Mouse (Mus musculus): ENCODE data around the gene Mast4. TPM values are rescaled to one million over a fixed set of nuclear protein-coding genes. Genes with fewer than 3 reads are reported as not detected.

Mast4 gene
- polyA plus RNA-seq, 1 experiment from 2014 or later, result 10.1 TPM

DNA sequence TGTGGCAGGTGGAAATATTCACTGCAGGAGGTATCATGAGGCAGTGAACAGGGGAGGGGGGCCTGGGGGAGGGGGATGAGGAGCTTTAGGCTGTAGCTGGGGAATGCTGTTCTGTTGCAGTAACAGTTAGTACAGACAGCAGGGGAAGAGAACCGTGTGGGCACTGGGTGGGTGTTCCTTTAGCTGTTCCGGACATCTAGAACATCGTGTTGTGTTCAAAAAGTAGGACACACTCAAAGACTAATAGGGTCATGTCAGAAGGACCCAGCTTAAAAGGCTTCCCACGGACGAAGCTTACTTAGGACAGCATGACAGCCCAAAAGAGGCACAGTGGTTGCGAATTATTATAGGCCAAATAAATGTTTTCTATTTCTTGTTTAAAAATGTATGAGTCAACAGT lies 393.8 kb downstream of the Mast4 start:
- Histone ChIP-seq H3K9ac (ENCODE audit: low read depth, low read length) (no peak overlapping the region), H3K27me3 (replicated peaks; ENCODE audit: control insufficient read depth, insufficient read depth, low read length) (no peaks in the 10 kb centered on the region), H3K27ac (ENCODE audit: low read depth, low read length) (no peak overlapping the region), H3K36me3 (ENCODE audit: control insufficient read depth, insufficient read depth, low read length) (no peaks in the 10 kb centered on the region), H3K4me1 (replicated peaks; ENCODE audit: control insufficient read depth, insufficient read depth, low read length) (no peaks in the 10 kb centered on the region), H3K4me3 (ENCODE audit: low read depth, low read length) (no peak overlapping the region), H3K9me3 (ENCODE audit: control insufficient read depth, low read length) (no peaks in the 10 kb centered on the region), H3K4me2 (no peak overlapping the region)
- ATAC-seq (replicated peaks; ENCODE audit: low FRiP score) (no peak), DNase-seq (ENCODE audit: low spot score) (no peak)
- WGBS, result 81% methylated on average over 6 of the region's 6 CpGs

DNA sequence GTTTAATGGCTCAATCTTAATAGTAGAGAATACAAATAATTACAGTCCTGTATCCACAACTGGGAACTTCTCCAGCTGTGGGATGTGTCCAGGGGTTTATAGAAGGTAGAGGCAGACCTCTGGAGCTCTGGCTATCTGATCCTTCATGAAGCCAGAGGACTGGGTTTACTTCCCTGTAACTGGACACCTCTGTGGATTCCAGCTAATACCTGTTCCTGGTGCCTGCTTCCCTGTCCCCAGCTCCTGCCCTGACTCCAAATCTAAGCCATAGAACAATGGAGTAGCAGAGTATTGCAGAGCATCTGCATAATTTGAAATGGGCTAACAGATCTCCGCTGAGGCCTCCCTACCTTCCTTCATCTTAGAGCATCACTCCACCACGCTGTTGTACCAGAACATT lies 398.1 kb downstream of the Mast4 start:
- H3K4me3 ChIP-seq (ENCODE audit: low read depth, low read length), result no peak overlapping the region
- no peaks in the 10 kb centered on the region for H3K4me1 ChIP-seq (replicated peaks; ENCODE audit: control insufficient read depth, insufficient read depth, low read length)
- H3K4me2 ChIP-seq, result no peak overlapping the region
- H3K27ac ChIP-seq (ENCODE audit: low read depth, low read length), result no peak overlapping the region
- no peak overlapping the region for H3K9ac ChIP-seq (ENCODE audit: low read depth, low read length)
- 92% methylated on average over 2 of the region's 2 CpGs for WGBS
- DNase-seq (ENCODE audit: low spot score) (no peak), ATAC-seq (replicated peaks; ENCODE audit: low FRiP score) (no peak)
- no peaks in the 10 kb centered on the region for H3K36me3 ChIP-seq (ENCODE audit: control insufficient read depth, insufficient read depth, low read length)
- H3K9me3 ChIP-seq (ENCODE audit: control insufficient read depth, low read length), result no peaks in the 10 kb centered on the region
- H3K27me3 ChIP-seq (replicated peaks; ENCODE audit: control insufficient read depth, insufficient read depth, low read length), result no peaks in the 10 kb centered on the region

DNA sequence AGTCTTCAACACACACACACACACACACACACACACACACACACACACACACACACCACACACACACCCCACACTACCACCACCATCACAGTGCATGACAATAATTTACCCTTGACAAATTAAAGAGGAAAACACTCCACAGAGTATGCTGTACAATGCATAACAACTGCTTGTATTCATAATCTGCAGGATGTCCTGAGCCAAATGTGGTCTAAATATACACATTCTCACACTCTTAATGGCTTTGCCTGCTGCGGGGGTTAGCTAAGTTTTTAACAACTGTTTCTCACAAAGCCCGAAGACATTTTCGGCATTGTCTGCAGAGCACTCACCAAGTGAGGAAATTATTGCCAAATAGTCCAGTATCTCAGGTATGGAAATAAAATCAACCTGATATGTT lies 398.5 kb downstream of the Mast4 start:
- no peak for ATAC-seq (replicated peaks; ENCODE audit: low FRiP score)
- Histone ChIP-seq H3K9ac (ENCODE audit: low read depth, low read length) (no peak overlapping the region), H3K36me3 (ENCODE audit: control insufficient read depth, insufficient read depth, low read length) (no peaks in the 10 kb centered on the region), H3K4me2 (no peak overlapping the region), H3K27ac (ENCODE audit: low read depth, low read length) (no peak overlapping the region), H3K9me3 (ENCODE audit: control insufficient read depth, low read length) (no peaks in the 10 kb centered on the region), H3K4me1 (replicated peaks; ENCODE audit: control insufficient read depth, insufficient read depth, low read length) (no peaks in the 10 kb centered on the region), H3K4me3 (ENCODE audit: low read depth, low read length) (no peak overlapping the region), H3K27me3 (replicated peaks; ENCODE audit: control insufficient read depth, insufficient read depth, low read length) (no peaks in the 10 kb centered on the region)
- 78% methylated on average over 3 of the region's 3 CpGs for WGBS
- no peak for DNase-seq (ENCODE audit: low spot score)

GRCm38 (mm10) chr13:102933702-102934101 lies 400.6 kb downstream of the Mast4 start:
- Histone ChIP-seq H3K36me3 (ENCODE audit: control insufficient read depth, insufficient read depth, low read length) (no peaks in the 10 kb centered on the region), H3K9ac (ENCODE audit: low read depth, low read length) (no peak overlapping the region), H3K27me3 (replicated peaks; ENCODE audit: control insufficient read depth, insufficient read depth, low read length) (no peaks in the 10 kb centered on the region), H3K4me3 (ENCODE audit: low read depth, low read length) (no peak overlapping the region), H3K4me2 (no peak overlapping the region), H3K27ac (ENCODE audit: low read depth, low read length) (no peak overlapping the region), H3K4me1 (replicated peaks; ENCODE audit: control insufficient read depth, insufficient read depth, low read length) (no peaks in the 10 kb centered on the region), H3K9me3 (ENCODE audit: control insufficient read depth, low read length) (no peaks in the 10 kb centered on the region)
- DNase-seq (ENCODE audit: low spot score) (no peak), ATAC-seq (replicated peaks; ENCODE audit: low FRiP score) (no peak)
- WGBS, result 85% methylated on average over 5 of the region's 5 CpGs

DNA sequence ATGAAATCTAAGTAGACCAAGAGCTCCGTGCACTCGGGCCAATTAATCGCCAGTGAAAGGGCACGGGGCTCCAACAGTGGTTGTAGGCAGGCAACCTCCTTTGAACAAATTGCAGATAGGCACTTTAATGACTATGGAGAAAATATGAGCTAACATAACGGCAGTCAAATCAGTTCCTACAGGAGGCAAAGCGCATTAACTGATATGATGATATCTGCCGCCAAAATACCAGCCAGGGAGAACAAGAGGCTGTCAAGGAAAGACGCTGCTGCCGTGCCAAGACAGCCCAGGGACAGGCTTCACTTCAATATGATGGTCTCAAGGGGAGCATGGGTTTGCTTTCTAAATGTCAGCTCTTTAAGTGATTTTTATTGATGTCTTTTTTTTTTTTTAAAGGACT lies 401.9 kb downstream of the Mast4 start:
- no peaks in the 10 kb centered on the region for H3K27me3 ChIP-seq (replicated peaks; ENCODE audit: control insufficient read depth, insufficient read depth, low read length)
- H3K9me3 ChIP-seq (ENCODE audit: control insufficient read depth, low read length), result no peaks in the 10 kb centered on the region
- H3K36me3 ChIP-seq (ENCODE audit: control insufficient read depth, insufficient read depth, low read length), result no peaks in the 10 kb centered on the region
- H3K4me1 ChIP-seq (replicated peaks; ENCODE audit: control insufficient read depth, insufficient read depth, low read length), result no peaks in the 10 kb centered on the region
- no peak overlapping the region for H3K9ac ChIP-seq (ENCODE audit: low read depth, low read length)
- ATAC-seq (replicated peaks; ENCODE audit: low FRiP score) (no peak), DNase-seq (ENCODE audit: low spot score) (no peak)
- no peak overlapping the region for H3K27ac ChIP-seq (ENCODE audit: low read depth, low read length)
- 76% methylated on average over 9 of the region's 9 CpGs for WGBS
- H3K4me2 ChIP-seq, result no peak overlapping the region
- H3K4me3 ChIP-seq (ENCODE audit: low read depth, low read length), result no peak overlapping the region

DNA sequence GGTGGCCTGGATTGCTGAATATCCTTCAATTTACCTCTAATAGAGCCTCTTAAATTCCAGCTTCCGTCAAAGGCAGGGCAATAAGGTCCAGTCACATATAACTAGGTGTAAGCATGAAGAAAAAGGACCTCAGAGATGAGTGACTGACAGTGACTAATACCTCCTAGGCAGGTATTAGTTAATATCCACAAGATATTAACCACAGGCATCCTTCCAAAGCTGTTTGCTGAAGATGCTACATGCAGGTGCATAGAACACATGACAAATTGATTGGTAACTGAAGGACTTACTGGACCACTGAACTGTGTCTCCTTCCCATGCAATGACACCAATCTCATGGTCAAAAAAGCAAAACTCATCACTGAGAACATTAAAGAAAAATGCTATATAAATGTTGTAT lies 402.3 kb downstream of the Mast4 start:
- Histone ChIP-seq H3K27me3 (replicated peaks; ENCODE audit: control insufficient read depth, insufficient read depth, low read length) (no peaks in the 10 kb centered on the region), H3K4me2 (no peak overlapping the region), H3K36me3 (ENCODE audit: control insufficient read depth, insufficient read depth, low read length) (no peaks in the 10 kb centered on the region), H3K9ac (ENCODE audit: low read depth, low read length) (no peak overlapping the region), H3K4me1 (replicated peaks; ENCODE audit: control insufficient read depth, insufficient read depth, low read length) (no peaks in the 10 kb centered on the region), H3K27ac (ENCODE audit: low read depth, low read length) (no peak overlapping the region), H3K4me3 (ENCODE audit: low read depth, low read length) (no peak overlapping the region), H3K9me3 (ENCODE audit: control insufficient read depth, low read length) (no peaks in the 10 kb centered on the region)
- ATAC-seq (replicated peaks; ENCODE audit: low FRiP score), result no peak
- no peak for DNase-seq (ENCODE audit: low spot score)
- WGBS, result 88% methylated on average over 1 of the region's 1 CpGs

- WGBS, result 80% methylated on average over 7 of the region's 7 CpGs
- ATAC-seq (replicated peaks; ENCODE audit: low FRiP score), result no peak
These were observed 408.3 kb downstream of the Mast4 start for GRCm38 (mm10) chr13:102925844-102926598.

GRCm38 (mm10) chr13:102919741-102920140 lies 414.6 kb downstream of the Mast4 start:
- H3K27ac ChIP-seq (ENCODE audit: low read depth, low read length), result no peak overlapping the region
- no peaks in the 10 kb centered on the region for H3K4me1 ChIP-seq (replicated peaks; ENCODE audit: control insufficient read depth, insufficient read depth, low read length)
- no peaks in the 10 kb centered on the region for H3K9me3 ChIP-seq (ENCODE audit: control insufficient read depth, low read length)
- 81% methylated on average over 7 of the region's 7 CpGs for WGBS
- H3K9ac ChIP-seq (ENCODE audit: low read depth, low read length), result no peak overlapping the region
- no peak overlapping the region for H3K4me2 ChIP-seq
- ATAC-seq (replicated peaks; ENCODE audit: low FRiP score) (no peak), DNase-seq (ENCODE audit: low spot score) (no peak)
- H3K27me3 ChIP-seq (replicated peaks; ENCODE audit: control insufficient read depth, insufficient read depth, low read length), result no peaks in the 10 kb centered on the region
- H3K36me3 ChIP-seq (ENCODE audit: control insufficient read depth, insufficient read depth, low read length), result no peaks in the 10 kb centered on the region
- H3K4me3 ChIP-seq (ENCODE audit: low read depth, low read length), result no peak overlapping the region

More at GRCm38 (mm10) chr13:102925844-102926598, 408.3 kb downstream of the Mast4 start:
- Histone ChIP-seq H3K4me1 (replicated peaks; ENCODE audit: control insufficient read depth, insufficient read depth, low read length) (no peaks in the 10 kb centered on the region), H3K9ac (ENCODE audit: low read depth, low read length) (no peak overlapping the region), H3K4me3 (ENCODE audit: low read depth, low read length) (no peak overlapping the region), H3K9me3 (ENCODE audit: control insufficient read depth, low read length) (no peaks in the 10 kb centered on the region), H3K36me3 (ENCODE audit: control insufficient read depth, insufficient read depth, low read length) (no peaks in the 10 kb centered on the region), H3K4me2 (no peak overlapping the region), H3K27me3 (replicated peaks; ENCODE audit: control insufficient read depth, insufficient read depth, low read length) (no peaks in the 10 kb centered on the region), H3K27ac (ENCODE audit: low read depth, low read length) (no peak overlapping the region)
- DNase-seq (ENCODE audit: low spot score), result no peak

GRCm38 (mm10) chr13:102918616-102919015 lies 415.7 kb downstream of the Mast4 start:
- Histone ChIP-seq H3K4me3 (ENCODE audit: low read depth, low read length) (no peak overlapping the region), H3K9me3 (ENCODE audit: control insufficient read depth, low read length) (no peaks in the 10 kb centered on the region), H3K27ac (ENCODE audit: low read depth, low read length) (no peak overlapping the region), H3K4me2 (no peak overlapping the region), H3K27me3 (replicated peaks; ENCODE audit: control insufficient read depth, insufficient read depth, low read length) (no peaks in the 10 kb centered on the region), H3K36me3 (ENCODE audit: control insufficient read depth, insufficient read depth, low read length) (no peaks in the 10 kb centered on the region), H3K9ac (ENCODE audit: low read depth, low read length) (no peak overlapping the region), H3K4me1 (replicated peaks; ENCODE audit: control insufficient read depth, insufficient read depth, low read length) (no peaks in the 10 kb centered on the region)
- ATAC-seq (replicated peaks; ENCODE audit: low FRiP score) (no peak), DNase-seq (ENCODE audit: low spot score) (no peak)
- 43% methylated on average over 4 of the region's 4 CpGs for WGBS

Measured in liver, embryonic 11.5 days (tissue).